Mouse (Mus musculus) forebrain, embryonic 15.5 days (tissue): ENCODE measurements around the gene Ttc30a1. TPM values are rescaled to one million over a fixed set of nuclear protein-coding genes. Genes with fewer than 3 reads are reported as not detected.
"Not testable (repeated sequence)": the region's sequence is repeated elsewhere in the genome, so short reads cannot be mapped to it uniquely, and the experiment has no call there.

Experiments used
- ATAC-seq: fragments of 200-750 bp; cut with Nextera tagmentation; replicated peaks from 2 replicates; pipeline ENCODE4 v1.8.0; 2017; ENCODE audit warnings: mild to moderate bottlenecking, moderate TSS enrichment, moderate library complexity
- H3K27ac ChIP-seq: fragments of 300-500 bp; sonication (generic); replicated peaks from 2 replicates; pipeline ENCODE4 v1.5.1; 2015; ENCODE audit warnings: mild to moderate bottlenecking, inconsistent platforms
- H3K27me3 ChIP-seq: fragments of 300-500 bp; sonication (generic); 2 replicates; pipeline ENCODE4 v1.6.1; 2015; ENCODE audit warnings: inconsistent platforms
- H3K36me3 ChIP-seq: fragments of 300-500 bp; sonication (generic); 2 replicates; pipeline ENCODE4 v1.6.1; 2015; ENCODE audit warnings: mild to moderate bottlenecking, inconsistent platforms
- H3K4me1 ChIP-seq: fragments of 300-500 bp; sonication (generic); 2 replicates; pipeline ENCODE4 v1.6.1; 2015; ENCODE audit warnings: inconsistent platforms
- H3K4me2 ChIP-seq: fragments of 300-500 bp; sonication (generic); replicated peaks from 2 replicates; pipeline ENCODE4 v1.6.1; 2015; ENCODE audit warnings: mild to moderate bottlenecking, inconsistent platforms
- H3K4me3 ChIP-seq: fragments of 300-500 bp; sonication (generic); 2 replicates; pipeline ENCODE4 v1.5.1; 2015; ENCODE audit warnings: mild to moderate bottlenecking, inconsistent platforms
- H3K9ac ChIP-seq: fragments of 300-500 bp; sonication (generic); replicated peaks from 2 replicates; pipeline ENCODE4 v1.6.1; 2015; ENCODE audit warnings: mild to moderate bottlenecking, inconsistent platforms
- H3K9me3 ChIP-seq: fragments of 300-500 bp; sonication (generic); 2 replicates; pipeline ENCODE4 v1.6.1; 2016; ENCODE audit warnings: inconsistent platforms
- whole genome bisulfite sequencing: fragments of 180-500 bp; shearing (Covaris S2); methylation state at CpG from one replicate; pipeline ENCODE4 v1.1.7; 2015; ENCODE audit warnings: mixed read lengths; 5-methylcytosine and 5-hydroxymethylcytosine counted together
- polyA plus RNA-seq: library from polyadenylated mRNA; unstranded; fragments of >200 nt; fragmentation: Nextera tagmentation; extraction: Ambion mirVana; gene quantifications from 2 replicates; pipeline ENCODE4 v1.2.1, GENCODE M21; 2015

Ttc30a1 gene
- 7.7 and 8.4 TPM in 2 replicates for polyA plus RNA-seq

GRCm38 (mm10) chr2:75981440-75982081 lies at the start of gene Ttc30a1:
Ttc30a1 (minus strand) TSS chr2:75981967.
- peak within 1 kb of the TSS; percentile 53 for H3K4me3 ChIP-seq
- 0 out of 2 replicates have a peak within 1 kb of the TSS, but pooled peaks have one; percentile 56 for H3K27ac ChIP-seq
- not testable (repeated sequence) for H3K9me3 ChIP-seq, H3K36me3 ChIP-seq, H3K27me3 ChIP-seq, H3K4me1 ChIP-seq
- WGBS = 2% methylated on average over 34 of the region's 34 CpGs
- H3K4me2 ChIP-seq = peak within 1 kb of the TSS; percentile 77
- peak; percentile 83 for ATAC-seq
- H3K9ac ChIP-seq = peak within 1 kb of the TSS; percentile 39; the same call in 1 of the 2 replicates

GRCm38 (mm10) chr2:76030080-76030479 lies 48.3 kb upstream of the Ttc30a1 start:
- WGBS = 15% methylated on average over 8 of the region's 8 CpGs
- peak overlapping the region; percentile 14; the same call in 1 of the 2 replicates for H3K9ac ChIP-seq
- peak; percentile 77 for ATAC-seq
- peaks cover 26% of the 10 kb centered on the region for H3K4me1 ChIP-seq
- H3K27ac ChIP-seq = peak overlapping the region; percentile 79
- peak overlapping the region; percentile 34 for H3K4me2 ChIP-seq
- no peak overlapping the region for H3K4me3 ChIP-seq
- no peaks in the 10 kb centered on the region for H3K36me3 ChIP-seq
- H3K27me3 ChIP-seq = no peaks in the 10 kb centered on the region
- H3K9me3 ChIP-seq = no peaks in the 10 kb centered on the region

GRCm38 (mm10) chr2:76029081-76029901 lies 47.5 kb upstream of the Ttc30a1 start:
- no peaks in the 10 kb centered on the region for H3K36me3 ChIP-seq

GRCm38 (mm10) chr2:76016890-76017289 lies 35.1 kb upstream of the Ttc30a1 start:
- H3K9ac ChIP-seq = no peak overlapping the region
- H3K36me3 ChIP-seq = no peaks in the 10 kb centered on the region
- H3K9me3 ChIP-seq = no peaks in the 10 kb centered on the region
- peak; percentile 69 for ATAC-seq
- 1% methylated on average over 7 of the region's 7 CpGs for WGBS
- H3K4me3 ChIP-seq = no peak overlapping the region
- H3K27ac ChIP-seq = no peak overlapping the region
- no peaks in the 10 kb centered on the region for H3K27me3 ChIP-seq
- peaks cover 9% of the 10 kb centered on the region for H3K4me1 ChIP-seq
- H3K4me2 ChIP-seq = no peak overlapping the region

More at GRCm38 (mm10) chr2:76029081-76029901, 47.5 kb upstream of the Ttc30a1 start:
- H3K9me3 ChIP-seq = no peaks in the 10 kb centered on the region
- no peak overlapping the region; the same call in 1 of the 2 replicates for H3K4me3 ChIP-seq
- no peaks in the 10 kb centered on the region for H3K27me3 ChIP-seq
- H3K9ac ChIP-seq = peak overlapping the region; percentile 14; the same call in 1 of the 2 replicates
- WGBS = 18% methylated on average over 20 of the region's 20 CpGs
- peak overlapping the region; percentile 79 for H3K27ac ChIP-seq
- ATAC-seq = peak; percentile 81
- H3K4me2 ChIP-seq = peak overlapping the region; percentile 34
- H3K4me1 ChIP-seq = peaks cover 26% of the 10 kb centered on the region

GRCm38 (mm10) chr2:76016136-76016535 lies 34.4 kb upstream of the Ttc30a1 start:
- WGBS = 74% methylated on average over 8 of the region's 8 CpGs
- ATAC-seq = no peak
- H3K27me3 ChIP-seq = no peaks in the 10 kb centered on the region

GRCm38 (mm10) chr2:76015460-76015859 lies 33.7 kb upstream of the Ttc30a1 start:
- Histone ChIP-seq H3K9me3 (no peaks in the 10 kb centered on the region), H3K4me2 (no peak overlapping the region), H3K27ac (no peak overlapping the region), H3K27me3 (no peaks in the 10 kb centered on the region), H3K36me3 (no peaks in the 10 kb centered on the region), H3K9ac (no peak overlapping the region), H3K4me1 (peaks cover 9% of the 10 kb centered on the region), H3K4me3 (no peak overlapping the region)
- WGBS = 89% methylated on average over 7 of the region's 7 CpGs
- no peak for ATAC-seq

More at GRCm38 (mm10) chr2:76016136-76016535, 34.4 kb upstream of the Ttc30a1 start:
- no peak overlapping the region for H3K9ac ChIP-seq
- H3K27ac ChIP-seq = no peak overlapping the region
- H3K4me3 ChIP-seq = no peak overlapping the region
- no peaks in the 10 kb centered on the region for H3K36me3 ChIP-seq
- H3K4me2 ChIP-seq = no peak overlapping the region
- peaks cover 9% of the 10 kb centered on the region for H3K4me1 ChIP-seq
- no peaks in the 10 kb centered on the region for H3K9me3 ChIP-seq

GRCm38 (mm10) chr2:76014659-76015058 lies 32.9 kb upstream of the Ttc30a1 start:
- WGBS = 87% methylated on average over 3 of the region's 3 CpGs
- Histone ChIP-seq H3K27ac (no peak overlapping the region), H3K4me3 (no peak overlapping the region), H3K36me3 (no peaks in the 10 kb centered on the region), H3K4me2 (no peak overlapping the region), H3K9me3 (no peaks in the 10 kb centered on the region), H3K27me3 (no peaks in the 10 kb centered on the region), H3K9ac (no peak overlapping the region), H3K4me1 (peaks cover 9% of the 10 kb centered on the region)
- ATAC-seq = no peak

GRCm38 (mm10) chr2:76006194-76006593 lies 24.4 kb upstream of the Ttc30a1 start:
- 31% methylated on average over 4 of the region's 4 CpGs for WGBS
- Histone ChIP-seq H3K9ac (no peak overlapping the region), H3K27me3 (no peaks in the 10 kb centered on the region), H3K4me3 (no peak overlapping the region), H3K36me3 (no peaks in the 10 kb centered on the region), H3K4me2 (no peak overlapping the region), H3K27ac (no peak overlapping the region), H3K4me1 (no peaks in the 10 kb centered on the region), H3K9me3 (no peaks in the 10 kb centered on the region)
- ATAC-seq = no peak

GRCm38 (mm10) chr2:76002899-76003298 lies 21.1 kb upstream of the Ttc30a1 start:
- Histone ChIP-seq H3K36me3 (no peaks in the 10 kb centered on the region), H3K4me3 (no peak overlapping the region), H3K4me1 (0 out of 2 replicates have a peak, but pooled peaks cover 9% of the 10 kb centered on the region), H3K9ac (no peak overlapping the region), H3K27me3 (no peaks in the 10 kb centered on the region), H3K4me2 (no peak overlapping the region), H3K9me3 (no peaks in the 10 kb centered on the region), H3K27ac (no peak overlapping the region)
- no peak for ATAC-seq
- 75% methylated on average over 9 of the region's 9 CpGs for WGBS

- WGBS = 56% methylated on average over 8 of the region's 8 CpGs
- H3K4me3 ChIP-seq = no peak overlapping the region
- H3K36me3 ChIP-seq = no peaks in the 10 kb centered on the region
- H3K27ac ChIP-seq = no peak overlapping the region
- ATAC-seq = 0 out of 2 replicates have a peak, but pooled peaks have one; percentile 38
- no peak overlapping the region for H3K4me2 ChIP-seq
- no peaks in the 10 kb centered on the region for H3K9me3 ChIP-seq
- H3K4me1 ChIP-seq = 0 out of 2 replicates have a peak, but pooled peaks cover 15% of the 10 kb centered on the region
- no peaks in the 10 kb centered on the region for H3K27me3 ChIP-seq
- H3K9ac ChIP-seq = no peak overlapping the region
Observed at GRCm38 (mm10) chr2:76001392-76001791, 19.6 kb upstream of the Ttc30a1 start.

GRCm38 (mm10) chr2:75999636-76000035 lies 17.9 kb upstream of the Ttc30a1 start:
- H3K27me3 ChIP-seq = no peaks in the 10 kb centered on the region

GRCm38 (mm10) chr2:75998692-75999091 lies 16.9 kb upstream of the Ttc30a1 start:
- H3K36me3 ChIP-seq = no peaks in the 10 kb centered on the region
- H3K4me1 ChIP-seq = 0 out of 2 replicates have a peak, but pooled peaks cover 15% of the 10 kb centered on the region
- H3K27me3 ChIP-seq = no peaks in the 10 kb centered on the region
- no peaks in the 10 kb centered on the region for H3K9me3 ChIP-seq
- no peak overlapping the region for H3K4me2 ChIP-seq
- no peak overlapping the region for H3K9ac ChIP-seq
- WGBS = 40% methylated on average over 8 of the region's 8 CpGs
- peak; percentile 90 for ATAC-seq
- peak overlapping the region; percentile 79 for H3K27ac ChIP-seq
- no peak overlapping the region for H3K4me3 ChIP-seq

More at GRCm38 (mm10) chr2:75999636-76000035, 17.9 kb upstream of the Ttc30a1 start:
- no peak for ATAC-seq
- no peaks in the 10 kb centered on the region for H3K9me3 ChIP-seq
- H3K4me1 ChIP-seq = 0 out of 2 replicates have a peak, but pooled peaks cover 15% of the 10 kb centered on the region
- WGBS = 77% methylated on average over 12 of the region's 12 CpGs
- H3K9ac ChIP-seq = no peak overlapping the region
- H3K27ac ChIP-seq = peak overlapping the region; percentile 79; the same call in 1 of the 2 replicates
- no peak overlapping the region for H3K4me2 ChIP-seq
- H3K36me3 ChIP-seq = no peaks in the 10 kb centered on the region
- H3K4me3 ChIP-seq = no peak overlapping the region
